In the genomic region with DNA sequence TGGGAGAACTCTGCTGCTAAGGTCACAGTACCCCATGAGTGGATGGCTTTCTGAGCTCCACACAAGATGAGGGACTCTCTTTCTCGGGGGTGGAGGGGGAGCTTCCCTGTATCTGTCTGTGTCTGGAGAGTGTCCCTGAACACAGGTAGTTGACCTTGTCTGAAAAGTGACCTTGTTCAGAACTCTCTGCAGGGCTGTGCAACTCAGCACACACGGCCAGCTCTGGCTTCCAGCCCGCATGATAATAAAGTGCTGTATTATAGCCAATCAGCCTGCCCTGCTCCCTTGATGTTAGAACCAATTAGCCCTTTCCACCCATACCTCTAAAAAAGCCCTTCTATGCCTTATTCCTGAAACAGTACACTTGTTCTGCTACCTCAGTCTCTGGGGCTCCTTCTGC, we compare ENCODE assay signal across 10 mouse cellular contexts.
DNase-seq lines count a peak whose midpoint lies in the region; ATAC-seq lines count a peak whose summit lies in the region.
"Had no signal": no experiment of that assay in that cellular context is flagged by ENCODE, and none has a peak within 500 bp of the region (broad histone marks: within the 10 kb centered on the region; RNA-seq: fewer than 3 reads in every experiment).

No protein-coding gene starts in this region.

- H3K27me3 ChIP-seq in forebrain, embryonic 15.5 days = no peaks in the 10 kb centered on the region
- H3K27me3 ChIP-seq: midbrain, embryonic 12.5 days had no signal

- intact Hi-C loops in left cerebral cortex, postnatal 4 days (cut with DNase I) = no loop called here
- intact Hi-C loops in left cerebral cortex, postnatal 10 days (cut with DNase I) = no loop called here

- no peaks in the 10 kb centered on the region for H3K9me3 ChIP-seq in forebrain, embryonic 15.5 days
- H3K9me3 ChIP-seq: midbrain, embryonic 12.5 days had no signal

- ATAC-seq in forebrain, embryonic 15.5 days (replicated peaks) = no peak

- H3K27ac ChIP-seq in forebrain, embryonic 15.5 days (replicated peaks) = peak overlapping the region; percentile 26; the same call in 1 of the 2 replicates
- H3K27ac ChIP-seq: liver, embryonic 14.5 days; midbrain, embryonic 12.5 days had no signal

- no peak overlapping the region for H3K9ac ChIP-seq in forebrain, embryonic 15.5 days (replicated peaks)
- H3K9ac ChIP-seq: liver, embryonic 14.5 days; midbrain, embryonic 12.5 days had no signal

- H3K4me2 ChIP-seq in forebrain, embryonic 15.5 days (replicated peaks) = no peak overlapping the region
- H3K4me2 ChIP-seq: midbrain, embryonic 12.5 days had no signal

- H3K36me3 ChIP-seq in forebrain, embryonic 15.5 days = no peaks in the 10 kb centered on the region
- H3K36me3 ChIP-seq: midbrain, embryonic 12.5 days had no signal

- no peak overlapping the region for H3K4me3 ChIP-seq in forebrain, embryonic 15.5 days
- H3K4me3 ChIP-seq: midbrain, embryonic 12.5 days had no signal

- DNase-seq in heart, adult 11 months = peak; percentile 89
- no peak for DNase-seq in heart, adult 8-10 months (ENCODE audit: low spot score)
- DNase-seq in left cerebral cortex, postnatal 4 days = peak; percentile 23
- no peak for DNase-seq in left cerebral cortex, postnatal 10 days (ENCODE audit: extremely low spot score in 1 of 2, low spot score in 2 of 2)
- peak; percentile 25 for DNase-seq in adrenal gland, adult 8-10 months
- DNase-seq in frontal cortex, postnatal 36 days (ENCODE audit: low spot score in 2 of 2) = no peak
- no peak for DNase-seq in MN1 (ENCODE audit: low spot score)

- H3K4me1 ChIP-seq in forebrain, embryonic 15.5 days = peaks cover 37% of the 10 kb centered on the region

- WGBS in forebrain, embryonic 15.5 days = 48% methylated on average over 3 of the region's 3 CpGs

Comparison
In these comparisons a context has a peak if more than half of its experiments do, and no peak if none do; other contexts are left out.
1. DNase-seq: peak in heart, adult 11 months (single experiment), left cerebral cortex, postnatal 4 days (single experiment) and adrenal gland, adult 8-10 months (single experiment); none in heart, adult 8-10 months (single experiment), left cerebral cortex, postnatal 10 days (0 of 2), frontal cortex, postnatal 36 days (0 of 2) and MN1 (single experiment).